Mouse (Mus musculus): ENCODE measurements around the gene Agap2.

DNA sequence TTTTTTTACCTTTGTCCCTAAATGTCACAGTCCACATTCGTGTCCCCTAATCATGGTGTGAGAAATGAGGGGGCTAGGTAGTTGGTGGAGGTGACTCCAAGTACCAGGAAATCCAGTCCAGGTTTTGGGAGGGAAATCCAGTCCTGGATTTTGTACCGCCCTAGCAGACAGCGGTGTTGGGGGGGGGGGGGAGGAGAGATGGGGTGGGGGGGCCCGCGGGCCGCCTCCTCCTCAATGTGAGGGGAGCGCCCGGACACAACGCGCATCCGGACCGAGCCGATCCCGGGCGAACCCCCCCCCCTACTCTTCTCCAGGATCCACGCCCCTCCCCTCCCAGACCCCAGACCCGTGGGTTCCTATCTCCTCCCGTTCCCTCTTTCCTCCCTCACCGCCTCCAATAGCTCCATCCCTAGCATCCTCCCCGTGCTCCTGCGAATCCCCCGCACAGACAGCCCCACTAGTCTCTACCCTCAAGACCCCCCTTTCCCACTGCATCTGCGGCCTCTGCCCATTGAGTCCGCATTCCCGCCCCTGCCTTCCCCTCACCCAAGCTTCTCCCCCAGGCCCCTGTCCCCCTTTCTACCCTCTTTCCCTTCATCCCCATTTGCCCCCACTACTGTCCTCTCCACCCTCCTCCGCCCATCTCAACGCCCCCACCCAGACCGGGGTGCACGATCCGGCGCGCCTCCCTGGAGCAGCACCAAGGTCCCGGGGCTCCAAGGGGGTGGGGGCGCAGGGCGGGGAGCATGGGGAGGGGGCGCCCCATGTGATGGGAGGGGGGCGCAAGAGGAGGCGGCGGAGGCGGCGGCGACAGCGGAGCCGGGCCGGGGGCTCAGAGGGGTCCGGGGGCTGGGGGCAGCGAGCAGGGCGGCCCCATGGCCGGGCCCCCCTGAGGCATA, 3.8 kb downstream of the Agap2 start:
- TF ChIP-seq CTCF (IDR thresholded peaks at IDR 0.05; ENCODE audit: low read depth) = no peak
- TF ChIP-seq EP300 (IDR thresholded peaks at IDR 0.05; ENCODE audit: low read depth) = no peak

Measured in liver, postnatal 0 days (tissue).